Mouse (Mus musculus) cerebellum, adult 11-12 months (tissue): Measurements from ENCODE around the gene Pds5b.
"Not testable (repeated sequence)": the region's sequence is repeated elsewhere in the genome, so short reads cannot be mapped to it uniquely, and the experiment has no call there.

Source experiments
- DNase-seq: peaks from one replicate; pipeline ENCODE4 v3.0.0; 2022

The Pds5b gene

DNA sequence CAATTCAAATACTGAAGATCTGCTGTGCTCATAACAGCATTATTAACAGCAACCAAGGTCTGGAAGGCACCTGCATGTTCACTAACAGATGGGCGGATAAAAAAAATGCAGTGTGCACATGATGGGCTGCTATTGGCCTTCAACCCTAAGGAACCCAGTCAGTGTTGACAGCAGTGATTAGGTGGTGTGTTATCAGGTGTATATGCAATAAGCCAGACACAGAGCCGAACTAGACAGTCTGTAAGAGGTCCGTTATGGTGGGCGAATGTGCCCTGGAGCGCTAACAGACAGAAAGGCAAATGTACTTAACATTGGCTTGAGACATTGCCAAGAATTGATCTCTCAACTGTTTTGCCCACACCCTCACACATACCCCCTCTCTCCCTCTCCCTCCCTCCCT lies 156.0 kb downstream of the Pds5b start:
- DNase-seq: no peak

DNA sequence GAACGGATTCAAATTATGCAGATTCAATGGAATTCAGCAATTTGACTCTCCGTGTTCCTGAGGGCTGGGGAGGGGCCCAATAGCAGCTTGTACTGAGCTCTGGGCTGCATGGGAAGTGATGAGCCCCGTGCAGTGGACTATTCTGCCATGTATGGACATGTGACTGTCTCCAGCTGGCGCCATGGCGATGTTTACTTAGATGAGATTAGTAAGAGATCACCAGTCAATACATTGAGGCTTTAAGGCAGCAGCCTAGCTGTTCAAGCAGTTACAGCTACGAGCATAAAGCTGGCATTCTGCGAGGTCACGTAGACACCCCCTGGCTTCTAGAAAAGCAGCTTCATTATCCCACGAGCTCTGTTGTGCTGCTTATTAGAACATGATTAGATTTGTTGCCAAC lies 157.2 kb downstream of the Pds5b start:
- no peak for DNase-seq

DNA sequence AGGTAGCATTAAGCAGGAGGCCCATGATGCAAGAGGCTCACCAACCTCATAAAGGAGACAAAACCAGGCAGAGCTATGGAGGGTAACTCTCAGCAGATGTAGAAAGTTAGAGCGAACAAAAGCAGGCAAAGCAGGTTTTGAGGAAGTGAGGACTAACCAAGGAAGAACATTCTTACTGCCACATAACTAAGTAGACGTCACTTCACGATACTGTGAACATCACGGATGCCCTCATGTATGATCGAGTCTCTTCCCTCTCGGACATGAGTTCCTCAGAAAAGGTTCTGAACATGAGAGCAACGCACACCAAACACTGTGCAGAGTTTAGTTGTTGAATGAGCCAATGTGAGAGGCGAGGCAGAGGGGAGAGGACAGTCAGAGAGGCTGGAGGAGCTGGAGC lies 163.2 kb downstream of the Pds5b start:
- no peak for DNase-seq

DNA sequence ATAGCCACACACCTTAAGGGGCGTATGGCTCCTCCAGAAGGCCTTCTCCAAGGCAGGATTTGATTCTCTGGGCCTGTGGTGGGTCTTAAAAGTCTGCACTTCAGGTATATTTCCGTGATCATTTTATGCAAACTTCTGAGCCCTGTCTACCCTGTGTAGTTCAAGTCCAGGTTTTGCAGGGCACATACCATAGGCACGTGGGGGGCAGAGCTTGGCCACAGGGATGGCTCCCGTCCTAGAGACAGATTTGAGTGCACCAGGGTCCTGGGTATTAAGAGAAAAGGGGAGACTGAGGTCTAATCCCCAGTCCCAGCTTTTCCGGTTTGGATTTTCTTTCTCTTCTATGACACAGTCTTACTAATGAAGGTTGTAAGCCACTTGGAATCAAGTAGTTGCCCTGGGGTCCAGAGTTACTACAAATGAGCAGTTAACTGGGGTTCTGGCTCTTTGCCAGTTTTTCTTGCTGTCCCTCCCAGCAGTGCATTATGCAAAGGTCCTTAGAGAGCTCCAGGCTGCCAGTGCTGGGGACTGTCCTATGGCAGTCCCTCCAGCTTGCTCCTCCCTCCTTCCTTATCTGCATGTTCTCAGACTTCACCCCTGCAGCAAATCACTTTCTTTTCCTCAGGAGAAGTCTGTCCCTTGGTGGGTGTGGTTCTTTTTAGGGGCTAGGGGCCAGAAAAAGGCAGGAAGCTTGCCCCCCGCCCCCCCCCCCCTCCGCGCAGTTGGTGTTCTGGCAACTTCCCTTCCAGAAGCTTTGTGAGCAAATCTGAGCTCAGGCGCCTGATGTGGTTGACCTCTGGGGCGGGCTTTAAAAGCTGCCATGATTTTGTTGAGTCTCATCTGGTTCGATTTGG lies 166.4 kb downstream of the Pds5b start:
- DNase-seq: no peak

DNA sequence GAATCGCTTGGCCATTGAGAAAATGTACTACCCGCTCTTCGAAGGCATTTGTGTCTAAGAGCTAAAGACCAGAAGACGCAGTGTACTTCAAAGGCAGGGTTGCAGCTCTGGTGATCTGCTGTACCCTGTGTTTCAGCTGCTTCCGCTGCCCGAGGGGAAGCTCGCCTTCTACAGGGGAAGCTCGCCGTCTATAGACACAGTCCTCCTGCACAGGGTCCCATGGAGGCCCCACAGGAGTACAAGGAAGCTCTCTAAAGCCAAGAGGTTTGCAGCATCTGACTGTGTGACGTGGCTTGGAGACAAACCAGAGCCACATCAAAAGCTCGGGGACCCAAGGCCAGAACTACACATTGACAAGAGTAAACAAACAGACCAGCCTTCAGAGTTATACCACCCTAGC lies 167.1 kb downstream of the Pds5b start:
- no peak for DNase-seq

DNA sequence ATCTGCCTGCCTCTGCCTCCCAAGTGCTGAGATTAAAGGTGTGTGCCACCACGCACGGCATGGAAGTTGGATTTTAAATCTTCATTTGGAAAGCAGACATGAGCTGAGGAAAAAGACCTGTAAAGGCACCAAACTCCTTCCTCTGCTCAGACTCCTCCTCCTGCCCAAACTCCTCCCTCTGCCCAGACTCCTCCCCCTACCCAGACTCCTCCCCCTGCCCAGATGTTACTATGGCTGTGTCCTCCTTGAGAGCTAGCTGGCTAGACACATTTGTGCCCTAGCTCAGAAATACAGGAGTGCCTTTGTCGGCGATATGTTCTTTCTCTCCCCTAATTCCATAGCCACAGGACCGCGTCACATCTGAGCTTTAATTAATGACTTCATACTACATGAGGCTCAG lies 172.4 kb downstream of the Pds5b start:
- no peak for DNase-seq

DNA sequence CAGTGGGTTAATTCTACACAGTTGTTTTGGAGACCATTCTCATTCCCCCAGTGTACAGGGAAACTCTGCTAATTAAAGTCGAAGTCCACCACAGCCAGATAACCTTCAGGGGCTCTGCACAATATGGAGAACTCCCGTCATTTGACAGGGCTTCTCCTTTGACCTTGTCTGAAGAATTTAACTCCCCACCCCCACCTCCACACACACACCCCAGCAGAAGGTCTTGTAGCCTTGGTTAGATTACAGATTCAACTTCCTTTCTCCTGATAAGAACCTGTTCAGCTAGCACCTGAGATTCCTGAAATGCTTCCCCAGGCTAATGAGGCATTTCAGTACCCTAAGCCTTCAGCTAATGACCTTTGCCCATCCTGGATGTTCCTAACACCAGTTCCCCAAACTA lies 177.3 kb downstream of the Pds5b start:
- DNase-seq: no peak

DNA sequence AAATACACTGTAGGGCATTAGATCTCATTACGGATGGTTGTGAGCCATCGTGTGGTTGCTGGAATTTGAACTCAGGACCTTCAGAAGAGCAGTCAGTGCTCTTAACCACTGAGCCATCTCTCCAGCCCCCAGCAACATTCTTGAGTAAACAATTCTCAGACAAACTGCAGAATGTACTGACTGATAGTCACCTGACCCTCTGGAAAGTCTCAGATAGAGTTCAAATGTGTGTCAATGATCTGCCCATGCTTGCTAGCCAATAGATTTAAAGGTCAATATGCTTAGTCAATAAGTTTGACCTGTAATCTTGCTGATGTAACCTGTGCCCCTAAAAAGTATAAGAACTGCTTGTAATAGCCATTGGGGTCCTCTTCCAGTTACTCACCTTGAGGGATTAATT lies 178.6 kb downstream of the Pds5b start:
- not testable (repeated sequence) for DNase-seq

DNA sequence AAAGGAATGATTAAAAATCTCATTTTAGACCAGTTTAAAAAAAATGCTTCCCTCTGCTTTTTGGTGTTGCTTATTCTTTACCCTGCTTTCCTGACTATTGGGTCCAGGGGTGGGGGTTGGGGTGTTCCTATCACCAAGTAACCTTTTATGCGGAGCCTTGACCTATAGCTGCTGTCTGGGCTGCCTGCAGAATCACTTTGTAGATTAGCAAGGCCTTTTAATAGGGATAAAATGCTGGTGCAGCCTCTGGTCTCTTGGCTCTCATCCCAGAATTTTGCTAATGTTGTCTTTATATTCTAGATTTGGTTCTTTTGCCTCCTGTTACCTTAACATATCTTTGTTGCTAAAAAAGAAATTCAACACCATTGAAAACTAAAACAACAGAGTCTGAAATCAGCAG lies 181.0 kb downstream of the Pds5b start:
- DNase-seq: no peak

DNA sequence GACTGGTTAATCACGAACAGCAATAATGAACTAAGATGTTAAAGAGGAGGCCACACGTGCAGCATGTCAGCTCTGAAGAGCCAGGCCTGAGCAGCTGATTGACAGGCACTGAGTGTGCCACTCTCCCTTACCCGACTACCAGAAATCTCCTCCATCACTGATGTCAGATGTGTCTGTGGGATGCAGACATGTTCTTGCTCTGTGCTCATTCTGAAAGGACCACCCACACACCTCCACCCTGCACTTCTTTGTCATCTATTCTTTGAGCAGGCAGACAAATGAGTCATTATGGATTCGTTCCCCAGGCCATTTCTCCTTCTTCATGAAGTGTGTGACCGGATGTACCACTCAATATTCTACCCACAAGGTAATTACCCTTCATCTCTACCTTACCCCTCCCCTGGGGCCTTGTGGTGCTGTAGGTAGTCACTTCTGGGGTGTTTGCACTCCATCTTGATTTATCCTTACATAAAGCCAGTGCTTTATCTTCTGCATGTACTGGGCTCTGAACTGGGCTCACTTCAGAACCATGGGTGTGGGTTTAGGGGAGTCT lies 186.2 kb downstream of the Pds5b start:
- DNase-seq: no peak
